8 mouse cellular contexts compared by ENCODE assay signal in genomic region chr7:84690101-84690509, GRCm38 (mm10). TPM values are rescaled to one million over a fixed set of nuclear protein-coding genes. Genes with fewer than 3 reads are reported as not detected.
DNase-seq lines count a peak whose midpoint lies in the region; ATAC-seq lines count a peak whose summit lies in the region.

No protein-coding gene starts in this region.

- H3K9me3 ChIP-seq in heart, embryonic 15.5 days (replicated peaks), result no peaks in the 10 kb centered on the region
- H3K9me3 ChIP-seq in hindbrain, embryonic 12.5 days (replicated peaks), result no peaks in the 10 kb centered on the region
- no peaks in the 10 kb centered on the region for H3K9me3 ChIP-seq in midbrain, embryonic 13.5 days

- intact Hi-C loops in gastrocnemius, postnatal 36 days (cut with DNase I), result loop anchor here (5.0 kb wide), 1 partner anchor 88 kb away; no protein-coding TSS in a partner anchor

- 4% methylated on average over 19 of the region's 19 CpGs for WGBS in heart, embryonic 15.5 days
- WGBS in hindbrain, embryonic 12.5 days, result 6% methylated on average over 19 of the region's 19 CpGs
- 5% methylated on average over 19 of the region's 19 CpGs for WGBS in midbrain, embryonic 13.5 days

- DNase-seq in heart, adult 11 months, result no peak
- DNase-seq in c-Kit-positive CD71-positive TER-119-positive erythroid progenitor cells, embryonic 14.5 days (ENCODE audit: low spot score), result no peak
- no peak for DNase-seq in embryo, embryonic 9.5 days (ENCODE audit: extremely low spot score)
- no peak for DNase-seq in gastrocnemius, postnatal 36 days

- no peaks in the 10 kb centered on the region for H3K36me3 ChIP-seq in heart, embryonic 15.5 days
- H3K36me3 ChIP-seq in hindbrain, embryonic 12.5 days, result no peaks in the 10 kb centered on the region
- H3K36me3 ChIP-seq in midbrain, embryonic 13.5 days, result no peaks in the 10 kb centered on the region

- H3K9ac ChIP-seq in heart, embryonic 15.5 days, result peak overlapping the region; percentile 54
- H3K9ac ChIP-seq in hindbrain, embryonic 12.5 days, result peak overlapping the region; percentile 57
- H3K9ac ChIP-seq in midbrain, embryonic 13.5 days (replicated peaks), result peak overlapping the region; percentile 58; the same call in 1 of the 2 replicates

- no peak overlapping the region for H3K27ac ChIP-seq in heart, embryonic 15.5 days
- no peak overlapping the region for H3K27ac ChIP-seq in hindbrain, embryonic 12.5 days
- no peak overlapping the region for H3K27ac ChIP-seq in midbrain, embryonic 13.5 days

- ATAC-seq in heart, embryonic 15.5 days (replicated peaks; ENCODE audit: insufficient number of reproducible peaks, insufficient read depth, low FRiP score, low read depth), result no peak
- peak; percentile 64 for ATAC-seq in activated CD4-positive, CD25-positive, alpha-beta regulatory T cell, adult 4 months
- peak; percentile 92 for ATAC-seq in hindbrain, embryonic 12.5 days (ENCODE audit: low FRiP score)
- peak; percentile 95 for ATAC-seq in midbrain, embryonic 13.5 days

- peak overlapping the region; percentile 79 for H3K4me3 ChIP-seq in heart, embryonic 15.5 days
- peak overlapping the region; percentile 94 for H3K4me3 ChIP-seq in hindbrain, embryonic 12.5 days
- H3K4me3 ChIP-seq in midbrain, embryonic 13.5 days (replicated peaks), result peak overlapping the region; percentile 83

- H3K4me2 ChIP-seq in heart, embryonic 15.5 days, result peak overlapping the region; percentile 91
- H3K4me2 ChIP-seq in hindbrain, embryonic 12.5 days (replicated peaks), result peak overlapping the region; percentile 62
- H3K4me2 ChIP-seq in midbrain, embryonic 13.5 days (replicated peaks), result peak overlapping the region; percentile 73

- H3K4me1 ChIP-seq in heart, embryonic 15.5 days (replicated peaks), result peaks cover 11% of the 10 kb centered on the region
- H3K4me1 ChIP-seq in hindbrain, embryonic 12.5 days, result no peaks in the 10 kb centered on the region
- peaks cover 10% of the 10 kb centered on the region; the same call in 1 of the 2 replicates for H3K4me1 ChIP-seq in midbrain, embryonic 13.5 days (replicated peaks)

- no peaks in the 10 kb centered on the region for H3K27me3 ChIP-seq in heart, embryonic 15.5 days
- no peaks in the 10 kb centered on the region for H3K27me3 ChIP-seq in hindbrain, embryonic 12.5 days
- H3K27me3 ChIP-seq in midbrain, embryonic 13.5 days, result no peaks in the 10 kb centered on the region

RNA-seq across cellular contexts. Expression of gene Zfand6, which starts 0.3 kb away (rescaled TPM):
- polyA plus RNA-seq in heart, embryonic 15.5 days (2015; fragmentation: Nextera tagmentation; extraction: Ambion mirVana), result 136 and 149 TPM in 2 replicates
- polyA plus RNA-seq in activated CD4-positive, CD25-positive, alpha-beta regulatory T cell, adult 4 months (2017; shearing (Covaris generic)), result 100 to 1,000 TPM; 161 to 172 TPM
- 205 and 210 TPM in 2 replicates for polyA plus RNA-seq in hindbrain, embryonic 12.5 days (2016; fragmentation: Nextera tagmentation; extraction: Ambion mirVana)
- 213 and 232 TPM in 2 replicates for polyA plus RNA-seq in midbrain, embryonic 13.5 days (2015; fragmentation: Nextera tagmentation; extraction: Ambion mirVana)
- total RNA-seq in gastrocnemius, postnatal 36 days (2021), result 100 to 1,000 TPM; 101 to 103 TPM
